Mouse (Mus musculus): ENCODE measurements around the gene Oat.

Oat gene

GRCm38 (mm10) chr7:132542427-132542826, 33.8 kb downstream of the Oat start:
- no peak for ATAC-seq (ENCODE audit: low TSS enrichment)

GRCm38 (mm10) chr7:132541566-132541965, 34.6 kb downstream of the Oat start:
- ATAC-seq (ENCODE audit: low TSS enrichment) = no peak

GRCm38 (mm10) chr7:132540597-132540996, 35.6 kb downstream of the Oat start:
- no peak for ATAC-seq (ENCODE audit: low TSS enrichment)

DNA sequence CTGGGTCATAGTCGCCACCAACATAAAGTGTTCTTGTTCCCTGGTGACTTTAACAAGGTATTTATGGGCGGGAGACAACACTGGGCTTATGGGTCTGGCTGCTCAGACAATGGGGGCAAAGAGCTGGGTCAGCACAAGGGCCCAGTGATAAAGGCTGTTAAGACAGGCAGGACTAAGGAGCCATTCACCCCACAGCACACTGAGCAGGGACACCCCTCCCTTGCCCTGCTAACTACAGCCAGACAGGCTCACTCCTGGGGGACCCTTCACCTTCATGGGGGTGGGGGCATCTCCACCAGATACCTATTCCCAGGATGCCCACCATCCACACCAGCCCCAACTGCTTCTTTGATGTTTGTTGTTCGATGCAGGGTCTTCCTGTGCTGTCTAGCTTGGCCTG, 47.0 kb downstream of the Oat start:
- no peak for ATAC-seq (ENCODE audit: low TSS enrichment)

DNA sequence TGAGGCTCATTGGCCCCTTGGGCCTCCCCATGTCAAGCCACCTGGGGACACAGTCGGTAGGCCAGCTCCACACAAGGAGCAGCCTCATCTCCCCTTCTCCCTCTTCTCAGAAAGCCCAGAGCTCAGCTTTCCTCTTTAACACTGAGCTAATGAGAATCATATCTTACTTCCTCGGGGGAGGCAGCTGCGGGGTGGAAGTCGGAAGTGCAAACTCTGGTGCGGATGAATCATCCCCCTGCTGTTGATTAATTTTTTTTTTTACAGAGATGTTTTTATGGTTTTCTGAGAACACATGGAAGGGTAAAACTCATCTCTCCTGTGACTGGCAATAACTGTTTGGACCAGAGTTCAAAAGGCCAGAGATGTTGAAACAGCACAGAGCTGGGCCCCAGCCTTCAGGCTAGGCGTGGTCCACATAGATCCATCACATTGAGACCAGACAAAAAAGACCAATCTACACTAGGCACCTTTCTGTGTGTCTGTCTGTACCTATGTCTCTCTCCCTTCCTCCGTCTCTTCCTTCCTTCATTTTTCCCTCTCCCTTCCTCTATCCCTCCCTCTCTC, 62.7 kb downstream of the Oat start:
- peak; percentile 89 for ATAC-seq (ENCODE audit: low TSS enrichment)

- no peak for ATAC-seq (ENCODE audit: low TSS enrichment)
Measured at GRCm38 (mm10) chr7:132509110-132509509, 67.1 kb downstream of the Oat start.

Measured in frontal cortex, adult (tissue).